Mouse (Mus musculus) gastrocnemius, postnatal 4 days (tissue): ENCODE results near the gene Ppp1r21. TPM values are rescaled to one million over a fixed set of nuclear protein-coding genes. Genes with fewer than 3 reads are reported as not detected.

Experiments
- DNase-seq, 2 experiments: peaks; one replicate each; pipeline ENCODE4 v3.0.0; 2021 to 2022; ENCODE audit warnings: low spot score in 2 of 2, mixed read lengths in 2 of 2
- total RNA-seq, 2 experiments: library from RNA; stranded (reverse); gene quantifications; 2 replicates each; pipeline ENCODE4 v1.2.3; 2021

Gene Ppp1r21
- total RNA-seq, 2 experiments from 2014 or later: 18.5 to 18.6 TPM

- no peak for DNase-seq
Measured at GRCm38 (mm10) chr17:88609361-88609760, 79.4 kb downstream of the Ppp1r21 start.

GRCm38 (mm10) chr17:88611057-88611456 lies 81.1 kb downstream of the Ppp1r21 start:
- DNase-seq: no peak

- no peak for DNase-seq
Measured at GRCm38 (mm10) chr17:88613172-88613571, 83.3 kb downstream of the Ppp1r21 start.

GRCm38 (mm10) chr17:88613721-88614120 lies 83.8 kb downstream of the Ppp1r21 start:
- no peak for DNase-seq

- no peak for DNase-seq
Measured at GRCm38 (mm10) chr17:88614234-88614633, 84.3 kb downstream of the Ppp1r21 start.

- DNase-seq: no peak
Measured at GRCm38 (mm10) chr17:88614733-88615132, 84.8 kb downstream of the Ppp1r21 start.

- DNase-seq: no peak
Measured at GRCm38 (mm10) chr17:88615492-88616155, 85.7 kb downstream of the Ppp1r21 start.

- no peak for DNase-seq
Measured at GRCm38 (mm10) chr17:88620935-88621334, 91.0 kb downstream of the Ppp1r21 start.

- no peak for DNase-seq
Measured at GRCm38 (mm10) chr17:88621374-88621773, 91.5 kb downstream of the Ppp1r21 start.

GRCm38 (mm10) chr17:88622711-88623110 lies 92.8 kb downstream of the Ppp1r21 start:
- DNase-seq: no peak

- DNase-seq: no peak
Measured at GRCm38 (mm10) chr17:88624386-88624785, 94.5 kb downstream of the Ppp1r21 start.

- no peak for DNase-seq
Measured at GRCm38 (mm10) chr17:88625350-88625749, 95.4 kb downstream of the Ppp1r21 start.

GRCm38 (mm10) chr17:88625931-88626330 lies 96.0 kb downstream of the Ppp1r21 start:
- no peak for DNase-seq

- DNase-seq: no peak
Measured at GRCm38 (mm10) chr17:88626347-88626811, 96.5 kb downstream of the Ppp1r21 start.

GRCm38 (mm10) chr17:88627150-88627549 lies 97.2 kb downstream of the Ppp1r21 start:
- DNase-seq: no peak

GRCm38 (mm10) chr17:88628676-88629380 lies 98.9 kb downstream of the Ppp1r21 start:
- peak in 1 of 2 experiments; percentile 49 for DNase-seq

- DNase-seq: peak in 1 of 2 experiments; percentile 63
Measured at GRCm38 (mm10) chr17:88629381-88629759, 99.5 kb downstream of the Ppp1r21 start.

GRCm38 (mm10) chr17:88629931-88630553 lies 100.1 kb downstream of the Ppp1r21 start:
- DNase-seq: peak in 1 of 2 experiments; percentile 39

- no peak for DNase-seq
Measured at GRCm38 (mm10) chr17:88630554-88630948, 100.6 kb downstream of the Ppp1r21 start.

GRCm38 (mm10) chr17:88632631-88633030 lies 102.7 kb downstream of the Ppp1r21 start:
- DNase-seq: no peak

GRCm38 (mm10) chr17:88636076-88636475 lies 106.2 kb downstream of the Ppp1r21 start:
- DNase-seq: no peak

- DNase-seq: no peak
Measured at GRCm38 (mm10) chr17:88636587-88636986, 106.7 kb downstream of the Ppp1r21 start.
